Mouse (Mus musculus) heart, embryonic 10.5 days (tissue): ENCODE measurements at regions not wholly inside any gene's neighbourhood (a gene's known extent, or its start where the extent isn't known, plus 50 kb on each side); places are given as distances from the start of the nearest gene placed in this dataset.
"Not testable (repeated sequence)": the region's sequence is repeated elsewhere in the genome, so short reads cannot be mapped to it uniquely, and the experiment has no call there.

Experiments used
- DNase-seq: peaks from one replicate; pipeline ENCODE4 v3.0.0-alpha.2; 2017; ENCODE audit warnings: low spot score
- H3K27ac ChIP-seq: fragments of 300-500 bp; sonication (generic); 2 replicates; pipeline ENCODE4 v1.5.1; 2016; ENCODE audit warnings: mild to moderate bottlenecking
- H3K27me3 ChIP-seq: fragments of 300-500 bp; sonication (generic); 2 replicates; pipeline ENCODE4 v1.6.1; 2016; ENCODE audit warnings: mild to moderate bottlenecking; ENCODE audit not compliant: poor library complexity, insufficient read depth, severe bottlenecking
- H3K36me3 ChIP-seq: fragments of 300-500 bp; sonication (generic); 2 replicates; pipeline ENCODE4 v1.6.1; 2016; ENCODE audit warnings: mild to moderate bottlenecking, moderate library complexity
- H3K4me1 ChIP-seq: fragments of 300-500 bp; sonication (generic); 2 replicates; pipeline ENCODE4 v1.6.1; 2016; ENCODE audit warnings: mild to moderate bottlenecking
- H3K4me3 ChIP-seq: fragments of 300-500 bp; sonication (generic); 2 replicates; pipeline ENCODE4 v1.5.1; 2016; ENCODE audit warnings: mild to moderate bottlenecking, moderate library complexity
- H3K9me3 ChIP-seq: fragments of 300-500 bp; sonication (generic); 2 replicates; pipeline ENCODE4 v1.6.1; 2016; ENCODE audit warnings: mild to moderate bottlenecking, moderate library complexity
- WGBS: fragments of 180-500 bp; shearing (Covaris S2); methylation state at CpG from one replicate; pipeline ENCODE4 v1.1.7; 2016; 5-methylcytosine and 5-hydroxymethylcytosine counted together

GRCm38 (mm10) chr13:72198341-72199105 lies 235.0 kb upstream of the Irx1 start:
- Histone ChIP-seq H3K4me3 (peak overlapping the region; percentile 27), H3K4me1 (peaks cover 18% of the 10 kb centered on the region), H3K27ac (peak overlapping the region; percentile 85), H3K36me3 (no peaks in the 10 kb centered on the region), H3K27me3 (no peaks in the 10 kb centered on the region), H3K9me3 (no peaks in the 10 kb centered on the region)
- 44% methylated on average over 22 of the region's 22 CpGs for WGBS
- peak; percentile 78 for DNase-seq

- DNase-seq = peak; percentile 55
- H3K27me3 ChIP-seq = no peaks in the 10 kb centered on the region
- no peak overlapping the region for H3K27ac ChIP-seq
- H3K36me3 ChIP-seq = no peaks in the 10 kb centered on the region
- H3K4me3 ChIP-seq = no peak overlapping the region
- WGBS = 84% methylated on average over 5 of the region's 5 CpGs
- H3K9me3 ChIP-seq = no peaks in the 10 kb centered on the region
- H3K4me1 ChIP-seq = peaks cover 10% of the 10 kb centered on the region
Observed at GRCm38 (mm10) chr13:72209518-72209917, 246.0 kb upstream of the Irx1 start.

GRCm38 (mm10) chr13:72209946-72210456 lies 246.5 kb upstream of the Irx1 start:
- H3K9me3 ChIP-seq = no peaks in the 10 kb centered on the region
- no peak overlapping the region for H3K4me3 ChIP-seq
- no peaks in the 10 kb centered on the region for H3K27me3 ChIP-seq
- H3K4me1 ChIP-seq = peaks cover 10% of the 10 kb centered on the region
- 35% methylated on average over 10 of the region's 10 CpGs for WGBS
- DNase-seq = peak; percentile 74
- 0 out of 2 replicates have a peak overlapping the region, but pooled peaks have one; percentile 42 for H3K27ac ChIP-seq
- no peaks in the 10 kb centered on the region for H3K36me3 ChIP-seq

- WGBS = 74% methylated on average over 7 of the region's 7 CpGs
- no peaks in the 10 kb centered on the region for H3K27me3 ChIP-seq
- peaks cover 10% of the 10 kb centered on the region for H3K4me1 ChIP-seq
- H3K4me3 ChIP-seq = no peak overlapping the region
- peak; percentile 54 for DNase-seq
- H3K36me3 ChIP-seq = no peaks in the 10 kb centered on the region
- 0 out of 2 replicates have a peak overlapping the region, but pooled peaks have one; percentile 42 for H3K27ac ChIP-seq
- H3K9me3 ChIP-seq = no peaks in the 10 kb centered on the region
Observed at GRCm38 (mm10) chr13:72210474-72211309, 247.2 kb upstream of the Irx1 start.

- DNase-seq = no peak
- WGBS = 81% methylated on average over 4 of the region's 4 CpGs
- H3K4me3 ChIP-seq = no peak overlapping the region
- H3K9me3 ChIP-seq = no peaks in the 10 kb centered on the region
- H3K36me3 ChIP-seq = no peaks in the 10 kb centered on the region
- H3K27me3 ChIP-seq = no peaks in the 10 kb centered on the region
- H3K27ac ChIP-seq = no peak overlapping the region
- H3K4me1 ChIP-seq = peaks cover 10% of the 10 kb centered on the region
Observed at GRCm38 (mm10) chr13:72211716-72212115, 248.2 kb upstream of the Irx1 start.

- H3K27me3 ChIP-seq = no peaks in the 10 kb centered on the region; the same call in 1 of the 2 replicates
- peak; percentile 36 for DNase-seq
- no peak overlapping the region for H3K27ac ChIP-seq
- H3K4me3 ChIP-seq = no peak overlapping the region
- WGBS = 84% methylated on average over 2 of the region's 2 CpGs
- no peaks in the 10 kb centered on the region for H3K36me3 ChIP-seq
- H3K9me3 ChIP-seq = no peaks in the 10 kb centered on the region
- peaks cover 10% of the 10 kb centered on the region for H3K4me1 ChIP-seq
Observed at GRCm38 (mm10) chr13:72212747-72213146, 249.2 kb upstream of the Irx1 start.

GRCm38 (mm10) chr13:72219329-72219728 lies 255.8 kb upstream of the Irx1 start:
- DNase-seq = peak; percentile 10
- Histone ChIP-seq H3K4me3 (no peak overlapping the region), H3K36me3 (no peaks in the 10 kb centered on the region), H3K9me3 (no peaks in the 10 kb centered on the region), H3K4me1 (no peaks in the 10 kb centered on the region), H3K27me3 (no peaks in the 10 kb centered on the region; the same call in 1 of the 2 replicates), H3K27ac (no peak overlapping the region)
- WGBS = 90% methylated on average over 2 of the region's 2 CpGs

GRCm38 (mm10) chr13:72227102-72227501 lies 263.6 kb upstream of the Irx1 start:
- WGBS = 98% methylated on average over 1 of the region's 1 CpGs
- Histone ChIP-seq H3K4me3 (no peak overlapping the region), H3K27ac (no peak overlapping the region), H3K4me1 (no peaks in the 10 kb centered on the region), H3K36me3 (no peaks in the 10 kb centered on the region), H3K27me3 (peaks cover 8% of the 10 kb centered on the region; the same call in 1 of the 2 replicates), H3K9me3 (no peaks in the 10 kb centered on the region)
- no peak for DNase-seq

- Histone ChIP-seq H3K9me3 (no peaks in the 10 kb centered on the region), H3K4me3 (no peak overlapping the region), H3K27ac (no peak overlapping the region), H3K36me3 (no peaks in the 10 kb centered on the region), H3K4me1 (no peaks in the 10 kb centered on the region), H3K27me3 (peaks cover 8% of the 10 kb centered on the region; the same call in 1 of the 2 replicates)
- no peak for DNase-seq
- 80% methylated on average over 4 of the region's 4 CpGs for WGBS
Observed at GRCm38 (mm10) chr13:72231032-72231591, 267.6 kb upstream of the Irx1 start.

GRCm38 (mm10) chr13:72232080-72232479 lies 268.6 kb upstream of the Irx1 start:
- Histone ChIP-seq H3K4me3 (no peak overlapping the region), H3K36me3 (no peaks in the 10 kb centered on the region), H3K27ac (no peak overlapping the region), H3K9me3 (no peaks in the 10 kb centered on the region), H3K4me1 (no peaks in the 10 kb centered on the region), H3K27me3 (peaks cover 8% of the 10 kb centered on the region; the same call in 1 of the 2 replicates)
- DNase-seq = no peak

- no peak overlapping the region for H3K27ac ChIP-seq
- DNase-seq = no peak
- no peaks in the 10 kb centered on the region for H3K27me3 ChIP-seq
- H3K4me3 ChIP-seq = no peak overlapping the region
- H3K36me3 ChIP-seq = no peaks in the 10 kb centered on the region
- no peaks in the 10 kb centered on the region for H3K4me1 ChIP-seq
- WGBS = 70% methylated on average over 3 of the region's 3 CpGs
- H3K9me3 ChIP-seq = no peaks in the 10 kb centered on the region
Observed at GRCm38 (mm10) chr13:72241919-72242318, 278.4 kb upstream of the Irx1 start.

- Histone ChIP-seq H3K36me3 (no peaks in the 10 kb centered on the region), H3K4me1 (no peaks in the 10 kb centered on the region), H3K27me3 (no peaks in the 10 kb centered on the region), H3K27ac (no peak overlapping the region), H3K9me3 (0 out of 2 replicates have a peak, but pooled peaks cover 3% of the 10 kb centered on the region), H3K4me3 (no peak overlapping the region)
- no peak for DNase-seq
Observed at GRCm38 (mm10) chr13:72250419-72250818, 286.9 kb upstream of the Irx1 start.

GRCm38 (mm10) chr13:72253242-72253641 lies 289.7 kb upstream of the Irx1 start:
- H3K27me3 ChIP-seq, H3K4me3 ChIP-seq, H3K27ac ChIP-seq, DNase-seq, H3K4me1 ChIP-seq, H3K36me3 ChIP-seq, H3K9me3 ChIP-seq: not testable (repeated sequence)
- 51% methylated on average over 13 of the region's 13 CpGs for WGBS
